Mouse (Mus musculus) MEL (cell line): ENCODE data around the gene Bms1. TPM values are rescaled to one million over a fixed set of nuclear protein-coding genes. Genes with fewer than 3 reads are reported as not detected.
A peak's percentile ranks its signal among the peaks of the same experiment; 100 is the strongest.

Experiments
- DNase-seq: peaks from one replicate; pipeline ENCODE4 v3.0.0; 2011; ENCODE audit warnings: low read depth, low spot score
- H3K27ac ChIP-seq: 2 replicates; pipeline ENCODE4 v1.5.1; 2012; ENCODE audit warnings: low read depth, mild to moderate bottlenecking, control low read depth, low read length, moderate library complexity; ENCODE audit not compliant: control insufficient read depth
- H3K27me3 ChIP-seq, 2 experiments: fragments of 150-350 bp in 1 of 2; sonication (generic) in 1 of 2; 2 replicates each; pipeline ENCODE4 v1.6.1; 2012; ENCODE audit warnings: low read length in 2 of 2, mild to moderate bottlenecking in 2 of 2, improper control_type of control experiment in 1 of 2, moderate library complexity in 1 of 2; ENCODE audit not compliant: insufficient read depth in 2 of 2, control insufficient read depth in 1 of 2
- H3K36me3 ChIP-seq, 2 experiments: 2 replicates each; pipeline ENCODE4 v1.6.1; 2012 to 2014; ENCODE audit warnings: low read length in 2 of 2, improper control_type of control experiment in 1 of 2, inconsistent platforms in 1 of 2, mild to moderate bottlenecking in 1 of 2; ENCODE audit not compliant: insufficient read depth in 2 of 2, control insufficient read depth in 1 of 2
- H3K4me1 ChIP-seq, 2 experiments: fragments of 150-350 bp in 1 of 2; sonication (generic) in 1 of 2; 2 replicates each; pipeline ENCODE4 v1.6.1; 2012; ENCODE audit warnings: low read length in 2 of 2, improper control_type of control experiment in 1 of 2, mild to moderate bottlenecking in 1 of 2; ENCODE audit not compliant: insufficient read depth in 2 of 2, control insufficient read depth in 1 of 2
- H3K4me3 ChIP-seq, 2 experiments: fragments of 150-350 bp in 1 of 2; sonication (generic) in 1 of 2; 2 replicates each; pipeline ENCODE4 v1.5.1; 2012; ENCODE audit warnings: low read depth in 2 of 2, low read length in 2 of 2, mild to moderate bottlenecking in 2 of 2, moderate library complexity in 2 of 2, control low read depth in 1 of 2, improper control_type of control experiment in 1 of 2; ENCODE audit not compliant: control insufficient read depth in 1 of 2, insufficient read depth in 1 of 2
- H3K79me2 ChIP-seq: 2 replicates; pipeline ENCODE4 v1.6.1; 2012; ENCODE audit warnings: mild to moderate bottlenecking, low read length, moderate library complexity; ENCODE audit not compliant: control insufficient read depth, poor library complexity, insufficient read depth
- H3K9ac ChIP-seq: 2 replicates; pipeline ENCODE4 v1.6.1; 2012; ENCODE audit warnings: low read depth, mild to moderate bottlenecking, control low read depth, low read length, moderate library complexity; ENCODE audit not compliant: control insufficient read depth, poor library complexity, severe bottlenecking
- H3K9me3 ChIP-seq: fragments of 150-350 bp; sonication (generic); replicated peaks from 2 replicates; pipeline ENCODE4 v1.6.1; 2012; ENCODE audit warnings: mild to moderate bottlenecking, low read length, improper control_type of control experiment, moderate library complexity; ENCODE audit not compliant: insufficient read depth
- CHD1 ChIP-seq: IDR thresholded peaks from 2 replicates; pipeline ENCODE4 v1.6.1; 2012; ENCODE audit warnings: low read depth, mild to moderate bottlenecking, inconsistent platforms, low read length, improper control_type of control experiment
- CHD2 ChIP-seq: IDR thresholded peaks from 2 replicates; pipeline ENCODE4 v1.6.1; 2011; ENCODE audit warnings: low read length, improper control_type of control experiment
- CTCF ChIP-seq, 3 experiments: IDR thresholded peaks in 2 of 3; conservative IDR thresholded peaks in 1 of 3; 2 replicates each; pipeline ENCODE4 v1.5.1; 2011 to 2012; ENCODE audit warnings: low read length in 3 of 3, low read depth in 2 of 3, mild to moderate bottlenecking in 2 of 3, improper control_type of control experiment in 1 of 3, inconsistent platforms in 1 of 3, mixed read lengths in 1 of 3, moderate library complexity in 1 of 3; ENCODE audit not compliant: control insufficient read depth in 1 of 3, insufficient read depth in 1 of 3, poor library complexity in 1 of 3, severe bottlenecking in 1 of 3
- ELF1 ChIP-seq: IDR thresholded peaks from 2 replicates; pipeline ENCODE4 v1.6.1; 2014; ENCODE audit warnings: low read depth, mild to moderate bottlenecking, inconsistent platforms, low read length, improper control_type of control experiment, moderate library complexity
- EP300 ChIP-seq, 2 experiments: IDR thresholded peaks; 2 replicates each; pipeline ENCODE4 v1.6.1; 2011; ENCODE audit warnings: improper control_type of control experiment in 2 of 2, low read length in 2 of 2, low read depth in 1 of 2, mild to moderate bottlenecking in 1 of 2
- ETS1 ChIP-seq: IDR thresholded peaks from 2 replicates; pipeline ENCODE4 v1.6.1; 2012; ENCODE audit warnings: low read depth, mild to moderate bottlenecking, inconsistent platforms, low read length, improper control_type of control experiment, moderate library complexity
- GABPA ChIP-seq: IDR thresholded peaks from 2 replicates; pipeline ENCODE4 v1.6.1; 2012; ENCODE audit warnings: low read depth, mild to moderate bottlenecking, inconsistent platforms, low read length, improper control_type of control experiment, moderate library complexity
- HCFC1 ChIP-seq: IDR thresholded peaks from 2 replicates; pipeline ENCODE4 v1.6.1; 2012; ENCODE audit warnings: low read depth, mild to moderate bottlenecking, inconsistent platforms, low read length, improper control_type of control experiment, moderate library complexity
- JUND ChIP-seq: IDR thresholded peaks from 2 replicates; pipeline ENCODE4 v1.6.1; 2011; ENCODE audit warnings: low read depth, mild to moderate bottlenecking, improper control_type of control experiment, low read length
- KAT2A ChIP-seq: conservative IDR thresholded peaks from 2 replicates; pipeline ENCODE4 v1.6.1; 2012; ENCODE audit warnings: low read depth, low read length, improper control_type of control experiment, inconsistent platforms
- MAFK ChIP-seq: IDR thresholded peaks from 2 replicates; pipeline ENCODE4 v1.6.1; 2011; ENCODE audit warnings: low read depth, mild to moderate bottlenecking, low read length, improper control_type of control experiment, borderline replicate concordance
- MAX ChIP-seq: IDR thresholded peaks from 2 replicates; pipeline ENCODE4 v1.6.1; 2011; ENCODE audit warnings: low read length, improper control_type of control experiment
- MAZ ChIP-seq: IDR thresholded peaks from 2 replicates; pipeline ENCODE4 v1.6.1; 2012; ENCODE audit warnings: low read depth, mild to moderate bottlenecking, inconsistent platforms, low read length, improper control_type of control experiment
- MEF2A ChIP-seq: IDR thresholded peaks from 2 replicates; pipeline ENCODE4 v1.6.1; 2014; ENCODE audit warnings: low read depth, mild to moderate bottlenecking, inconsistent platforms, low read length, improper control_type of control experiment; ENCODE audit not compliant: poor library complexity, insufficient replicate concordance, severe bottlenecking; ENCODE audit errors: extremely low read depth
- MXI1 ChIP-seq: IDR thresholded peaks from 2 replicates; pipeline ENCODE4 v1.6.1; 2011; ENCODE audit warnings: mild to moderate bottlenecking, low read depth, low read length, improper control_type of control experiment
- MYC ChIP-seq: IDR thresholded peaks from 2 replicates; pipeline ENCODE4 v1.6.1; 2011; ENCODE audit warnings: low read depth, mild to moderate bottlenecking, low read length, improper control_type of control experiment, moderate library complexity
- NELFE ChIP-seq: IDR thresholded peaks from 2 replicates; pipeline ENCODE4 v1.6.1; 2011; ENCODE audit warnings: low read depth, low read length, improper control_type of control experiment
- NRF1 ChIP-seq: IDR thresholded peaks from 2 replicates; pipeline ENCODE4 v1.6.1; 2014; ENCODE audit warnings: low read depth, mild to moderate bottlenecking, inconsistent platforms, low read length, improper control_type of control experiment, moderate library complexity; ENCODE audit not compliant: poor library complexity, insufficient read depth, severe bottlenecking
- POLR2A ChIP-seq, 2 experiments: IDR thresholded peaks; 2 replicates each; pipeline ENCODE4 v1.6.1; 2011 to 2012; ENCODE audit warnings: low read length in 2 of 2, mild to moderate bottlenecking in 2 of 2, control low read depth in 1 of 2, improper control_type of control experiment in 1 of 2, low read depth in 1 of 2, moderate library complexity in 1 of 2; ENCODE audit not compliant: control insufficient read depth in 1 of 2, insufficient read depth in 1 of 2, poor library complexity in 1 of 2
- POLR2AphosphoS2 ChIP-seq: IDR thresholded peaks from 2 replicates; pipeline ENCODE4 v1.6.1; 2011; ENCODE audit warnings: low read length, improper control_type of control experiment
- POLR2AphosphoS5 ChIP-seq: IDR thresholded peaks from 2 replicates; pipeline ENCODE4 v1.6.1; 2012; ENCODE audit warnings: low read depth, borderline replicate concordance, mild to moderate bottlenecking, inconsistent platforms, low read length, moderate library complexity, mixed read lengths
- SIN3A ChIP-seq: IDR thresholded peaks from 2 replicates; pipeline ENCODE4 v1.6.1; 2012; ENCODE audit warnings: low read length, improper control_type of control experiment, inconsistent platforms
- SMC3 ChIP-seq: IDR thresholded peaks from 2 replicates; pipeline ENCODE4 v1.6.1; 2011; ENCODE audit warnings: low read depth, low read length, improper control_type of control experiment
- TAL1 ChIP-seq: IDR thresholded peaks from 2 replicates; pipeline ENCODE4 v1.6.1; 2012; ENCODE audit warnings: mild to moderate bottlenecking, inconsistent platforms, low read length, moderate library complexity, mixed read lengths
- TCF12 ChIP-seq: IDR thresholded peaks from 2 replicates; pipeline ENCODE4 v1.6.1; 2014; ENCODE audit warnings: low read depth, mild to moderate bottlenecking, inconsistent platforms, low read length, improper control_type of control experiment, moderate library complexity
- UBTF ChIP-seq: IDR thresholded peaks from 2 replicates; pipeline ENCODE4 v1.6.1; 2012; ENCODE audit warnings: low read depth, mild to moderate bottlenecking, inconsistent platforms, low read length, improper control_type of control experiment, moderate library complexity, borderline replicate concordance; ENCODE audit not compliant: insufficient read depth
- USF1 ChIP-seq: IDR thresholded peaks from 2 replicates; pipeline ENCODE4 v1.6.1; 2014; ENCODE audit warnings: low read depth, mild to moderate bottlenecking, inconsistent platforms, low read length, improper control_type of control experiment, moderate library complexity
- ZC3H11A ChIP-seq: IDR thresholded peaks from 2 replicates; pipeline ENCODE4 v1.6.1; 2012; ENCODE audit warnings: low read depth, mild to moderate bottlenecking, inconsistent platforms, low read length, improper control_type of control experiment
- ZMIZ1 ChIP-seq: IDR thresholded peaks from 2 replicates; pipeline ENCODE4 v1.6.1; 2012; ENCODE audit warnings: low read depth, mild to moderate bottlenecking, inconsistent platforms, low read length, improper control_type of control experiment, moderate library complexity
- ZNF384 ChIP-seq: IDR thresholded peaks from 2 replicates; pipeline ENCODE4 v1.6.1; 2012; ENCODE audit warnings: low read depth, mild to moderate bottlenecking, inconsistent platforms, low read length, improper control_type of control experiment
- polyA plus RNA-seq, 2 experiments: library from polyadenylated mRNA; stranded (reverse) in 1 of 2; unstranded in 1 of 2; fragments of >175 nt in 1 of 2; fragments of >200 nt in 1 of 2; gene quantifications; 2 replicates each; pipeline versions ENCODE4 v1.2.1 to v1.2.4; 2012; ENCODE audit warnings: low replicate concordance in 2 of 2, low read depth in 1 of 2; ENCODE audit not compliant: insufficient read length in 2 of 2, insufficient read depth in 1 of 2, missing spikeins in 1 of 2
- total RNA-seq: library from RNA; depleted of rRNA; stranded (reverse); fragments of 300-350 nt; gene quantifications from 2 replicates; pipeline ENCODE4 v1.2.3, GENCODE M21; 2012

The Bms1 gene
- total and polyA plus RNA-seq, 3 experiments, result 100 to 384 (median 109) TPM

- H3K4me3 ChIP-seq, result peak within 1 kb of the TSS; percentile 92 to 94
- no peaks in the 10 kb centered on the region; a peak in 1 of 4 replicates for H3K27me3 ChIP-seq
- peak; percentile 91 for DNase-seq
- H3K4me1 ChIP-seq, result peaks cover 0 to 7% of the 10 kb centered on the region in 2 experiments; a peak in 3 of 4 replicates
- H3K79me2 ChIP-seq, result 0 out of 2 replicates have a peak, but pooled peaks cover 4% of the 10 kb centered on the region
- H3K9ac ChIP-seq, result peak within 1 kb of the TSS; percentile 84
- no peak for TF ChIP-seq CTCF (IDR thresholded peaks at IDR 0.05 in 2 of 3, conservative IDR thresholded peaks at IDR 0.05 in 1 of 3; ENCODE audit: control insufficient read depth in 1 of 3, insufficient read depth in 1 of 3, low read depth in 2 of 3, low read length in 3 of 3, poor library complexity in 1 of 3, severe bottlenecking in 1 of 3)
- no peak for TF ChIP-seq USF1
- no peak for TF ChIP-seq ELF1
- TF ChIP-seq MEF2A, result no peak
- no peak for TF ChIP-seq TAL1
- peak; percentile 83 for TF ChIP-seq NRF1
- no peak for TF ChIP-seq SMC3
- TF ChIP-seq POLR2AphosphoS2, result no peak
- no peak for TF ChIP-seq ETS1
- TF ChIP-seq ZNF384, result no peak
- no peak for TF ChIP-seq KAT2A
- TF ChIP-seq ZMIZ1, result 0 out of 2 replicates have a peak, but pooled peaks have one; percentile 21
- TF ChIP-seq POLR2AphosphoS5, result no peak
- TF ChIP-seq MAZ, result no peak
- no peak for TF ChIP-seq UBTF
- TF ChIP-seq HCFC1, result peak; percentile 54; the same call in 1 of the 2 replicates
- peak; percentile 67; the same call in 1 of the 2 replicates for TF ChIP-seq NELFE
- no peak for TF ChIP-seq JUND
- TF ChIP-seq ZC3H11A, result no peak
- TF ChIP-seq MAFK, result no peak
- peak; percentile 67 to 73; a peak in 3 of 4 replicates for TF ChIP-seq POLR2A (IDR thresholded peaks at IDR 0.05; ENCODE audit: control insufficient read depth in 1 of 2, insufficient read depth in 1 of 2, low read depth in 1 of 2, low read length in 2 of 2, poor library complexity in 1 of 2)
- TF ChIP-seq MAX, result 0 out of 2 replicates have a peak, but pooled peaks have one; percentile 22
- TF ChIP-seq MXI1, result 0 out of 2 replicates have a peak, but pooled peaks have one; percentile 17
- TF ChIP-seq MYC, result no peak
- TF ChIP-seq EP300 (IDR thresholded peaks at IDR 0.05; ENCODE audit: low read depth in 1 of 2, low read length in 2 of 2), result 0 out of 4 replicates have a peak, but pooled peaks of 1 of the 2 experiments have one; percentile 3
- TF ChIP-seq SIN3A, result peak; percentile 22; the same call in 1 of the 2 replicates
- TF ChIP-seq TCF12, result no peak
- TF ChIP-seq CHD2, result no peak
- no peak for TF ChIP-seq GABPA
- no peak for TF ChIP-seq CHD1
- H3K36me3 ChIP-seq, result peaks cover 0 to 5% of the 10 kb centered on the region in 2 experiments; a peak in 2 of 4 replicates
- no peaks in the 10 kb centered on the region for H3K9me3 ChIP-seq
- peak within 1 kb of the TSS; percentile 43 for H3K27ac ChIP-seq
These were observed 35.9 kb upstream of the Bms1 start, which contains the start of gene Zfp248 for GRCm38 (mm10) chr6:118455042-118455631. Gene Zfp248 (minus strand): TSS chr6:118455528.
